Mouse (Mus musculus): Measurements from ENCODE around the gene Ccr10.

DNA sequence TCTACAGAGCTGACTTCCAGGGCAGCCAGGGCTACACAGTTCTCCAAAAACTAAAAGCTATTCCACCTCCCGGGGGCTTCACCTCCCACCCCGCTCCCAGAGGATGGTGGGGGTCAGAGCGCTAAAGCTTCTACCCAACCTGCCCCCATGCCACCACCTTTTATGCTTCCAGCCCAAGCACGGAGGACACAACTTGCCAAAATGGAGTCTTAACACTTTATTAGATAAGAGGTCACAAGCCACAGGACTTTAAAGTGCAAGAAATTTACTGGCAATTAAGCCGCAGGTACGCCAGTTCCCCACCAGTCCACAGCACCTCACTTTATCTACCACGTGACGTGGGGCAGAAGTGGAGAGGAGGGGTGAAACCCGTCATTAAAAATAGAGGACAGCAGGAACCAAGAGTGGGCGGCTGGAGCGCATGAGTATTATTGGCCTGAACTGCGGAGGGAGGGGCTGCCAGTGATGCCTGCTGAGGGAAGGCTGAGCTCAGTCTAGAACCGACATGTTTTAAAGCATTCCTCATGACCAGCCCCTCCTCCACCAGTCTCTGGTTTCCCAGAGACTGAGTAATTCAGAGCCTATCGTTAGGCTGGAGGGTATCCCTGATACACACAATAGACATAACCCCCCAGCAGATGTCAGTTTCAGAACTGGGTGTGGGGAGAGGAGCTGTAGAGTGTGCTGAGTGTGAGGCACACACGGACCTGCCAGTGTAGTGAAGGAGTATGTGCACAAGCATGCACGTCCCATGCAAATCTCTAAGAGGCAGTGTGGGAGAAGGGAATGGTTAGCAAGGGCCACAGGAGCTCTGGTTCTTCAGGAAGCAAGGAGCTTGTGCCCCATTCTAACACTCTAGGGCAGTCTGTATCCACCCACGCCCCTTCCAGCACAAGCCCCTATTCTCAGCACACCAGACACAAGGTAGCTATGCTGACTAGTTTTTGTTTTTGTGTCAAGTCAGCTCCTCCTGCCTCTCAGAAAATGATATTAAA, 16.0 kb upstream of the Ccr10 start:
- TF ChIP-seq CTCF (conservative IDR thresholded peaks at IDR 0.05; ENCODE audit: low read length) (no peak), NANOG (IDR thresholded peaks at IDR 0.05; ENCODE audit: borderline replicate concordance, low read length) (no peak), POU5F1 (IDR thresholded peaks at IDR 0.05; ENCODE audit: borderline replicate concordance, low read length) (no peak)

Data from E14TG2a.4 (cell line).